Mouse (Mus musculus) limb, embryonic 12.5 days (tissue): ENCODE results near the gene Cdh13. TPM values are rescaled to one million over a fixed set of nuclear protein-coding genes. Genes with fewer than 3 reads are reported as not detected.

ENCODE experiments used
- ATAC-seq: fragments of 200-750 bp; cut with Nextera tagmentation; 2 replicates; pipeline ENCODE4 v1.8.0; 2017; ENCODE audit warnings: low read depth, moderate TSS enrichment; ENCODE audit not compliant: insufficient number of reproducible peaks, insufficient read depth, low FRiP score, low TSS enrichment
- H3K27ac ChIP-seq: fragments of 300-500 bp; sonication (generic); 2 replicates; pipeline ENCODE4 v1.5.1; 2016; ENCODE audit warnings: mild to moderate bottlenecking, moderate library complexity
- H3K27me3 ChIP-seq: fragments of 300-500 bp; sonication (generic); 2 replicates; pipeline ENCODE4 v1.6.1; 2016; ENCODE audit warnings: mild to moderate bottlenecking, moderate library complexity
- H3K36me3 ChIP-seq: fragments of 300-500 bp; sonication (generic); 2 replicates; pipeline ENCODE4 v1.6.1; 2016; ENCODE audit warnings: mild to moderate bottlenecking, moderate library complexity
- H3K4me1 ChIP-seq: fragments of 300-500 bp; sonication (generic); replicated peaks from 2 replicates; pipeline ENCODE4 v1.6.1; 2016
- H3K4me2 ChIP-seq: fragments of 300-500 bp; sonication (generic); 2 replicates; pipeline ENCODE4 v1.6.1; 2016; ENCODE audit warnings: mild to moderate bottlenecking, moderate library complexity
- H3K4me3 ChIP-seq: fragments of 300-500 bp; sonication (generic); replicated peaks from 2 replicates; pipeline ENCODE4 v1.5.1; 2016; ENCODE audit warnings: mild to moderate bottlenecking
- H3K9ac ChIP-seq: fragments of 300-500 bp; sonication (generic); replicated peaks from 2 replicates; pipeline ENCODE4 v1.6.1; 2016; ENCODE audit warnings: mild to moderate bottlenecking, moderate library complexity
- H3K9me3 ChIP-seq: fragments of 300-500 bp; sonication (generic); 2 replicates; pipeline ENCODE4 v1.6.1; 2016; ENCODE audit warnings: mild to moderate bottlenecking, moderate library complexity
- WGBS: fragments of 180-500 bp; shearing (Covaris S2); methylation state at CpG from one replicate; pipeline ENCODE4 v1.1.7; 2016; 5-methylcytosine and 5-hydroxymethylcytosine counted together
- polyA plus RNA-seq: library from polyadenylated mRNA; unstranded; fragments of >200 nt; fragmentation: Nextera tagmentation; extraction: Ambion mirVana; gene quantifications from 2 replicates; pipeline ENCODE4 v1.2.1, GENCODE M21; 2016

Gene Cdh13
- polyA plus RNA-seq, 1 experiment from 2014 or later, result 8.0 TPM

DNA sequence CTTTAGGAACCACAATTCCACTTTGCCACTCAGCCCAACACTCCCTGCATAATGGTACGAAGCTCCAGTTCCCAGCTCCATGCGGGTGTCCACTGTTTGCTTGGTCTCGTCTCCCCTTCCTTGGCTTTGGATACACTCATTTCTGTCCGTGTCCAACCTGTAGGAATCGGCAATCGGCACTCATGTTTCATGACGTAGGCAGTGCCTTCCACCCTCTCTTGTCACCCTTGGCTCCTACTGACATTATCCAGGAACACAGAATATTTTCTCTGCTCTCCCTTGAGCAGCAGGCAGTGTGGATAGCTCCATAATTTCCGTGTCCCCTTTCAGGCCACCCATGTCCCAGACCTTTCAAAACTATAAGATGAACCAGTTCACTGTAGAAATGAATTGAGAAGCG, 97.2 kb downstream of the Cdh13 start:
- H3K9ac ChIP-seq, result no peak overlapping the region
- ATAC-seq, result no peak
- peaks cover 3% of the 10 kb centered on the region; the same call in 1 of the 2 replicates for H3K27me3 ChIP-seq
- H3K4me2 ChIP-seq, result no peak overlapping the region
- H3K27ac ChIP-seq, result no peak overlapping the region
- no peaks in the 10 kb centered on the region for H3K36me3 ChIP-seq
- WGBS, result 88% methylated on average over 9 of the region's 9 CpGs
- H3K9me3 ChIP-seq, result no peaks in the 10 kb centered on the region
- peaks cover 14% of the 10 kb centered on the region for H3K4me1 ChIP-seq
- H3K4me3 ChIP-seq, result no peak overlapping the region

DNA sequence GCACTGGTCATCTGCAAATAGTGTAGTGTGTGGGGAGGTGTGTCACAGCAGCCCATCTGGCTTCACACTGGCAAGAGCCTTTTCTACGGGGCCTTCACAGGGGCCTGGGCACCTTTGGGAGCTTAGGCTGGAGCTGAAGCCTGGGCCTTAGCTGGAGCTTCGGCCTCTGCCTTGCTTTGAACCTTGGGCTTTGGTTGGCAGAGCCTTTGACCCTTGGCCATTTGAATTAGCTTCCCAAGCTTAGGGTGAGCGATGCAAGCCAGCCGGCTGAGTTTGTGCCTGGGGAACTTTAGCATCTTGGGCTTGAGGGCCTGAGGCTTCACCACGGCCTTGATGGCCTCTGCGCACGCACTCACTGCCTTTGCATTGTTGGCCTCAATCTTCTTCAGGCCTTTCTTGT, 98.1 kb downstream of the Cdh13 start:
- 92% methylated on average over 7 of the region's 7 CpGs for WGBS
- Histone ChIP-seq H3K9ac (no peak overlapping the region), H3K9me3 (no peaks in the 10 kb centered on the region), H3K4me3 (no peak overlapping the region), H3K4me1 (peaks cover 14% of the 10 kb centered on the region), H3K27me3 (peaks cover 3% of the 10 kb centered on the region; the same call in 1 of the 2 replicates), H3K4me2 (no peak overlapping the region), H3K36me3 (no peaks in the 10 kb centered on the region), H3K27ac (no peak overlapping the region)
- ATAC-seq, result no peak

DNA sequence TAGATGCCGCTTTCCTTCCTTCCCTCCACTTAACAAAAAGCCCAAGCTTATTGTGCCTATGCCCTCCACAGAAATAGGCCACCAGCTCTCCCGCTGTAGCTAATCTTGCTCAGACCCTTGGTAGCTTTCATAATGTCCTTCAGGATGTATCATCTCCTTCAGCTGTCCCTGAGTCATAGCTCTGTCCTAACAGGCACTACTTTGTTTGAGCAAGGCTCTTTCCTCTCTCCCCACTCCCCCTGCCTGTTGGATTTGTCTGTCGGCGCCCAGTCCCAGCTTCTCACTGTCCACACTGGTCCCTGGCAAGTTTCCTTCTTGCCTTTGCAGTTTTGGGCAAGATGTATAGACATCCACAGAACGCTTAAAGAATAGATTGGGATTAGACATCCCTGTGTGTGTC, 100.8 kb downstream of the Cdh13 start:
- no peaks in the 10 kb centered on the region for H3K36me3 ChIP-seq
- no peak for ATAC-seq
- H3K9me3 ChIP-seq, result no peaks in the 10 kb centered on the region
- 0 out of 2 replicates have a peak, but pooled peaks cover 3% of the 10 kb centered on the region for H3K27me3 ChIP-seq
- H3K9ac ChIP-seq, result no peak overlapping the region
- H3K4me3 ChIP-seq, result no peak overlapping the region
- H3K4me2 ChIP-seq, result no peak overlapping the region
- WGBS, result 92% methylated on average over 5 of the region's 5 CpGs
- H3K4me1 ChIP-seq, result peaks cover 10% of the 10 kb centered on the region
- H3K27ac ChIP-seq, result no peak overlapping the region

DNA sequence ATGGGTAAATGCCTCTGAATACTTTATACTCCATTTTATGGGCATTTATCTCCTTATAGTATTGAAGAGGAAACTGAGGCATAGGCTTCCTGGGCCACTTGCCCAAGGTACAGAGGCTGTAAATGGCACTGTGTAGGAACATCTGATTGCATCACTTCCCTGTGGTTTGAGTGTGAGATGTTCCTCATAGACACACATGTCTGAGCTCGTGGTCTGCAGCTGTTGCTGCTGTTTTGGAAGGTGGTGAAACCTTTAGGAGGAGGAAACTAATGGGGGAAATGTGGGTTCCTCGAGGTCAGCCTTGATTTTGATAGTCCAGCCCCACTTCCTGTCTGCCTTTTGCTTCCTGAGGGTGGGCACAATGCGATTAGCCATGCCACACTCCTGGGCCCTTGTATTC, 105.9 kb downstream of the Cdh13 start:
- H3K9me3 ChIP-seq, result no peaks in the 10 kb centered on the region
- H3K9ac ChIP-seq, result no peak overlapping the region
- no peaks in the 10 kb centered on the region for H3K27me3 ChIP-seq
- no peak overlapping the region for H3K27ac ChIP-seq
- 70% methylated on average over 3 of the region's 3 CpGs for WGBS
- H3K4me1 ChIP-seq, result no peaks in the 10 kb centered on the region
- no peak overlapping the region for H3K4me2 ChIP-seq
- no peak for ATAC-seq
- no peak overlapping the region for H3K4me3 ChIP-seq
- H3K36me3 ChIP-seq, result no peaks in the 10 kb centered on the region

DNA sequence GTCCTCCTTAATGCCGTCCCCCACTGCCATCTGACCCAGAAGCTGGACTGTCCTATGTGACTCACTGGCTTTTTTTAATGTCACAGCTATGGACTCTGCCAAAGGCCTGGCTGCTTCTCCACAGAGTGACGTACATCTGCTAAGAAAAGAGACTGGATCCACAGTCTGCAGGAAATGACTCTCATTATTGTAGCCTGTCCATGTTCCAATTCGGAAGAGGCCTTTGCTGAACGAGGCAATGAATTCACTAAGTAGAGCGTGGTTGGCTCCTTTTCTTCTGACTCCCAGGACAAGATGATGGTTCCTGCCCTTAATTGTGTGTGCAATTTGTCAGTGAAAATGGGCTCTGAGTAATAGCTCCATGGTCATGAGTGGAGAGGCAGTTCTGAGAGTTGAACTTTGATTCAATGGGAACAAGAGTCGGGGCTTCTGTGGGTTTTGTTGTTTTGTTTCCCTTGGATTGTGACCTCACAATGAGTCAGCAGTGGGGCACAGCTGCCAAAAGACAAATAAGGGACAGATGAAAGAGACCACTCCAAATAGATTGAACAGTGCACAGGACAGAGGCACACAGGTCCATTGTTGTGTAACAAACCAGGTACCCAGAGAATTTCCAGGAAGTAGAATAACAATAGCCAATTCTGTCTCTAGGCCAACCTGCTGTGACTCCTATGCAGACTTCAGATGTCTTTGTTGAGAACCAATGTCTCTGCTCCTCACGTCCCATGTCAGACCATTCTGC, 110.5 kb downstream of the Cdh13 start:
- no peak overlapping the region for H3K4me3 ChIP-seq
- no peak overlapping the region for H3K27ac ChIP-seq
- no peaks in the 10 kb centered on the region for H3K27me3 ChIP-seq
- no peak overlapping the region for H3K4me2 ChIP-seq
- H3K4me1 ChIP-seq, result no peaks in the 10 kb centered on the region
- H3K9me3 ChIP-seq, result no peaks in the 10 kb centered on the region
- ATAC-seq, result no peak
- H3K9ac ChIP-seq, result no peak overlapping the region
- no peaks in the 10 kb centered on the region for H3K36me3 ChIP-seq
- WGBS, result 82% methylated on average over 7 of the region's 7 CpGs

DNA sequence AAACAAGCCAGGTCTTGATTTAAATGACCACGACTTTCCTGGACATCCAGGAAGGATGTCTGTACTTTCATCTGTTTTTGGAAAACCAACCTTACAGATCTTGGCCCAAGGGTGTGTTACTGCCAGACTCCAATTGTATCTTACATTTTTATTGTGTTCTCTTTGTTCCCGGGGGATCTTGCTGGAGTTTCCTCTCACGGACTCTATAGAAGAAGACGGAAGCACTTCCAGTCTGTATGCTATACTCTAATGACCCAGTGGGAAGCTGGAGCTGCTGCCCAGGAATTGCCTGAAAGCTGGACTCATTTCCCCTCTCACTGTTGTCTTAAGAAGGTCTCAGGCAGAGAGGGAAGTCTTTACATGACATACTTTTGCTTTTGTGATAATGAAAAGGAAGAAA, 111.6 kb downstream of the Cdh13 start:
- Histone ChIP-seq H3K27me3 (no peaks in the 10 kb centered on the region), H3K4me3 (no peak overlapping the region), H3K4me1 (no peaks in the 10 kb centered on the region), H3K9me3 (no peaks in the 10 kb centered on the region), H3K27ac (no peak overlapping the region), H3K9ac (no peak overlapping the region), H3K4me2 (no peak overlapping the region), H3K36me3 (no peaks in the 10 kb centered on the region)
- 83% methylated on average over 4 of the region's 4 CpGs for WGBS
- no peak for ATAC-seq

DNA sequence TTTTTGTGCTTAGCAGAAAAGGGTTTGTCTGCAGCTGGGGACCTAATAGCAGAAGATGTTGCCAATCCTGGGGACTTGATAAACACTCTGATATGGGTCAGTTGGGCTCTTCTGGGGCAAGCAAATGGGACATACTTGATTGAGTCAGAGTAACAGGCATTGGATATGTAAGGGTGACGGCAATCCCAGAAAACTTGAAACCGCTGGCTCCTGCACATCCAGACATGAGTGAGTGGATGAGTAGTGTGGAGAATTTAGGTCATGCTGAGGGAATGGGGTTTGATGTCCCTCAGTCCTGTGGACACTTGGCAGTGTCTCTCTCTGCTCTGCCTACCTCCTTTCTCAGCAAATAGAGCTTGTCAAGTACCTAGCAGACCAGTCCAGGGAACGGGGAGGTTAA, 121.3 kb downstream of the Cdh13 start:
- H3K27me3 ChIP-seq, result no peaks in the 10 kb centered on the region
- no peak overlapping the region for H3K27ac ChIP-seq
- no peak overlapping the region for H3K4me3 ChIP-seq
- H3K4me1 ChIP-seq, result no peaks in the 10 kb centered on the region
- no peak for ATAC-seq
- WGBS, result 82% methylated on average over 3 of the region's 3 CpGs
- H3K9me3 ChIP-seq, result peaks cover 7% of the 10 kb centered on the region
- no peaks in the 10 kb centered on the region for H3K36me3 ChIP-seq
- H3K9ac ChIP-seq, result no peak overlapping the region
- no peak overlapping the region for H3K4me2 ChIP-seq

DNA sequence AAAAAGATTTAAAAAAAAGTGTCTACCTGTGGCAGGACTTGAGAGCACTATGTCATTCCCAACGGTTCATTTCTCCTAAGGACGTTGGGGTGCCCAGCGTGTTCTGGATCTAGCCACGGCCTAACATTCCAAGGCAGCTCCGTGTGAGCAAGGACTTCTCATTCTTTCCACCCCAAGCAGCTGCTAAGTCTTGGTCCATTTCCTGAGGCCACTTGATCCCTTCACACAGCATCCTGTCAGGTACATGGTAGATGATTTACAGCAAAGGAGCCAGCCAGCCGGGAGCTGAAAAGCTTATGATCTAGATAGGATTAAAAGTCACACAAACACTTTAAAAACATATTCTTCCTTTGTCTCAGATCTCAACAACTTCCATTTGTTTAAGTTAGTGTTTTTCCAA, 123.8 kb downstream of the Cdh13 start:
- Histone ChIP-seq H3K4me3 (no peak overlapping the region), H3K27ac (no peak overlapping the region), H3K9me3 (peaks cover 7% of the 10 kb centered on the region), H3K27me3 (no peaks in the 10 kb centered on the region), H3K4me1 (no peaks in the 10 kb centered on the region), H3K36me3 (no peaks in the 10 kb centered on the region), H3K4me2 (no peak overlapping the region), H3K9ac (no peak overlapping the region)
- ATAC-seq, result no peak
- WGBS, result 58% methylated on average over 6 of the region's 6 CpGs

DNA sequence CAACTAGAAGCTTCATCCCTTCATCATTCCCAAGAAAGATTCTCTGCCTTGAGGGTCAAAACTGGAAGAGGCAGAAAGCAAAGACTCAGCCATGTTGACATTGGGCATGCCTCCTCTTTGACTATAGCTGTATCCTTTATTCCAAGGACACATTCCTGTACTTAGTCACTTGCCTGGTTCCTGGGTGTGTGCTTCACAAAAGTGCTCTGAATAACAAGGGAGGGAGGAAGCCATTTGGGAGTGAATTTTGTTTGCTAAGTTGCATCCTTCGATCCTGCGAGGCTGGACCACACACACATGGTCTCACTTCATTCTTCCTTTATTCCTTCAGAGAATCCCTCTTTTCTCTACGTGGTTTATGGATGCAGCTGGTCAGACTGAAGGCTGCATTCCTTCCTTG, 125.9 kb downstream of the Cdh13 start:
- Histone ChIP-seq H3K27me3 (no peaks in the 10 kb centered on the region), H3K4me1 (no peaks in the 10 kb centered on the region), H3K9ac (no peak overlapping the region), H3K27ac (no peak overlapping the region), H3K4me3 (no peak overlapping the region), H3K36me3 (no peaks in the 10 kb centered on the region), H3K9me3 (no peaks in the 10 kb centered on the region), H3K4me2 (no peak overlapping the region)
- ATAC-seq, result no peak
- 89% methylated on average over 3 of the region's 3 CpGs for WGBS

DNA sequence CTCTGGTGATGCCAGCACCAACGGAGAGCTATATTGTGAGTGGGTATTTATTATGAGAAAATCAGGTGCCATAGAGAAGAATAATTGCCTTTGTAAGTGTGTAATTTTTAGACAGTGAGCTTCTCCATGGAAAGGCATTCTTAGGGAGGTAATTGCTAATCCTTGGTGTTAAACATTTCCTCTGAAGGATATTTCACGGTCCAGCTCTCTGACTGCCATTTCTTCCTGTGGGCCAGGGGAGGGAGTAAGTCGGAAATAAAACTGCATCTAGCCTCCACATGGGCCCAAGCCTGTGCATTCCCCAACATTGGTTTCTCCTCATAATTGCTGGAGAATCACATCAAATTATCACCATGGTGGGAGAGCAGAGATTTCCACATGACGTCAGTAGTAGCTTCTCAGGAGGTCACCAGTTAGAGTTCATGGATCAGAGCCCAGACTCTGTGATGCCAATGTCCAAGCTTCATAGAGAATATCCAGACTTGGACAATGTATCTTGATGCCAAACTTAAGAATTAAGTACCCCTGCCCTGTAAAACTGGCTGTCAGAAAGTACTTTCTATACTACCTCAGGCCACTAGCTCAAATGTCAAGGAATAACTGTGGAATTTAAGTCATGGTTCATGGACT, 126.9 kb downstream of the Cdh13 start:
- Histone ChIP-seq H3K4me1 (no peaks in the 10 kb centered on the region), H3K4me2 (no peak overlapping the region), H3K36me3 (no peaks in the 10 kb centered on the region), H3K27me3 (no peaks in the 10 kb centered on the region), H3K9ac (no peak overlapping the region), H3K9me3 (no peaks in the 10 kb centered on the region), H3K4me3 (no peak overlapping the region), H3K27ac (no peak overlapping the region)
- no peak for ATAC-seq
- WGBS, result 88% methylated on average over 4 of the region's 4 CpGs

DNA sequence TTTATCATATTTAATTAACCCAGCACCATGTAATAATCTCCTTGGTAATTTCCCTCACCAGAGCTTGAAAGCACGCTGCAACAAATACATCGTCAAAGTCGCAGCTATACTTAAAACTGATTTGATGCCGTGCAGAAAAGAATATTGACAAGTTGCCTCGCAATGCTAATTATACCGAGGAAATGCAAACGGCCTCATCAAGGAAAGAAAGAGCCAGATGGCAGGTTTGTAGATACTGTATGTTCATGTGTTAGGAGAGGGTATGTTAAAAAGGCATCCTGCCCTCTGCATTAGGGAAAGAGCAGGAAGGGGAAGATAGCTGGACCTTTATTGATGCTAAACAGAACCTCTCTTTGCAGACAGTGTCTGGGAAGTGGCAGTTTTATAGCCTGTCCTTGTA, 132.1 kb downstream of the Cdh13 start:
- WGBS, result 69% methylated on average over 7 of the region's 7 CpGs
- Histone ChIP-seq H3K4me1 (no peaks in the 10 kb centered on the region), H3K27me3 (no peaks in the 10 kb centered on the region)

More for the DNA sequence above, 132.1 kb downstream of the Cdh13 start:
- H3K27ac ChIP-seq, result no peak overlapping the region
- no peak overlapping the region for H3K4me3 ChIP-seq
- no peak for ATAC-seq
- H3K4me2 ChIP-seq, result no peak overlapping the region
- no peak overlapping the region for H3K9ac ChIP-seq
- no peaks in the 10 kb centered on the region for H3K9me3 ChIP-seq
- no peaks in the 10 kb centered on the region for H3K36me3 ChIP-seq
